Mouse (Mus musculus): ENCODE measurements around the gene Smoc2. TPM values are rescaled to one million over a fixed set of nuclear protein-coding genes. Genes with fewer than 3 reads are reported as not detected.

Gene Smoc2
- total RNA-seq, 2 experiments from 2014 or later = 27.6 to 33.3 TPM

- no peak for DNase-seq (ENCODE audit: low spot score in 2 of 2)
These were observed 121.7 kb downstream of the Smoc2 start for GRCm38 (mm10) chr17:14400960-14401359.

DNA sequence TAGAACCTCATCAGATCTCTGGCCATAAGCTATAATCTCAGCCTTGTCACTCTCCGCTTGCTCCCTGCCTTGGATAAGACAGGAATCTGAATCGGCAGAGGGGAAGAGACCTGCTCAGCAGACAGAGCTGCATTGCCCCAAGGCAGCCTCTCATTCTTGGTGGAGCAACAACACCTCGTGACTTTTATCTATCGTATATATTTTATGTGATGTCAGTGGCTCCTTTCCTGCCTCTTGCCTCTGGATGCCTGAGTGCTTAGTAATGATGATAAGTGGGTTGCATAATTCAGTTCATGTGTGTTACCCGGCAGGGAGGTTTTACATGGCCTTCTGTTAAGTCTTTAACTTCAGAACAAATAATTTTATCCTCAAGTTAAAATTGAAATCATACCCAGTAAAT lies 128.6 kb downstream of the Smoc2 start:
- DNase-seq (ENCODE audit: low spot score in 2 of 2) = no peak

- no peak for DNase-seq (ENCODE audit: low spot score in 2 of 2)
These were observed 133.2 kb downstream of the Smoc2 start for GRCm38 (mm10) chr17:14412460-14412859.

- DNase-seq (ENCODE audit: low spot score in 2 of 2) = no peak
These were observed 135.2 kb downstream of the Smoc2 start for GRCm38 (mm10) chr17:14414511-14414910.

DNA sequence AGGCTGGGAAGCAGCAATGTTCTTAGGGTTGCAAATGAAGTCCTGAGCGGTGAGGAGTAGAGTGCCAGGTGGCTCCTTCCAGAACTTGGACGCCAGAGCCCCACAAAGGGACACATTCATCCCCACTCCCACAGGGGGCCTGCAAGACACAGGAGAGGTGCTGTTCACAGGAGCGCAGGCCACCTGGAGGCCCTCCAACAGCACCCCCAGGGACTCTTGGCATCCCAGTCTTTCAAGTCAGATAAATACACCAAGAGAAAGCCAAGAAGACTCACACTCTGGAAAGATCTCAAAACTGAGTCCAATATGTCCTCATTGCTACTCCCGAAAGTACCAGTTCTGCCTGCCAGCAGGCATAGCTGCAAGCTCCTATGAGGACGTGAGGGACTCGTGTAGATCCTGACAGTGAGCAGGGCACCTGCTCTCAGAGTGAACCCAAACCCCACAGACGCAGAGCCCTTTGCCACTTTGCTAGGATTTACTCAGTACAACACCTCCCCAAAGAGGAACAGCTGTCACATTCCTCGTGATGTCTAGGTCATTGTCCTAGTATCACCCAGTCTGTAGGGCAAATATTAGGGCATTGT lies 141.2 kb downstream of the Smoc2 start:
- DNase-seq (ENCODE audit: low spot score in 2 of 2) = no peak

DNA sequence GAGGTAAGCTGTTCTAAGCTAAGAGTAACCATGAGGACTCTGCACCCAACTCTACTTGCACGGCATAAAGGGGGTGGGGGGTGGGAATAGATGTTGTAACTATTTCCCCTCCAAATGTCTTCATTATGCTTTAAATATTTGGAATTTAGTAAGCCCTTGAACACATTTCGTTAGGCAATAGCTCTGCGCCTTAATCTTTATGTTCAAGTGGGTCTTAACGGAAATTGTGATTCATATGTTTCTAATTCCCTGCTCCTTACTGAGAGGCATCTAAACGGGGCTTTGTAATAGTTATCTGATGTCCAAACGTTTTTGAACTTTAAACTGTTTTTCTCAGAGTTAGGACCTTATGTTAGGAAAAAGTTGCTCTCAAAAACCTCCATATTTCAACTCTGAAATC lies 147.2 kb downstream of the Smoc2 start:
- no peak for DNase-seq (ENCODE audit: low spot score in 2 of 2)

- DNase-seq (ENCODE audit: low spot score in 2 of 2) = no peak
These were observed 155.4 kb downstream of the Smoc2 start for GRCm38 (mm10) chr17:14434717-14435116.

GRCm38 (mm10) chr17:14445611-14446010 lies 166.3 kb downstream of the Smoc2 start:
- no peak for DNase-seq (ENCODE audit: low spot score in 2 of 2)

DNA sequence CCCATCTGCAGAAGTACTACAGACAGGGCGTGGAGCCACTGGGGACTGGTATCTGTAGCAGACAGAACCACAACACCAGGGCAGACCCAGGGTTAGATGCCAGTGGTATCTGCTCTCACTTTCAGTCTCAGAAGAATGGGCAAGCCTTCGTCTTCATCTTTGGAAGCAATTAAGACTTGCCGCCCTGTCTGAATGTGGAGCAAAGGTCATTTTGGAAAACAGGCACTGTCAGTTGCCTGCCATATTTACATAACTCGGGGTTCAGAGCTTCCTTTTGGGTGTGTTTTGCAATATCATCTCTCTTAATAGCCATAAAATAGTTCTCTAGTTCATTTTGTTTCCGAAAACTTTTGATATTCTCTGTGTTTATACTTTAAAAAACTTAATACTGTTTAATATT lies 168.0 kb downstream of the Smoc2 start:
- no peak for DNase-seq (ENCODE audit: low spot score in 2 of 2)

Other genes with a start within 250 kb of the Smoc2 start
- not detected for gene Gm7358, start 220.0 kb upstream of the Smoc2 start, total RNA-seq (2021)
- 1 to 10 TPM in 1 of 2 experiments, under 1 TPM in 1; 0.46 to 2.1 TPM for gene Dact2, start 75.2 kb upstream of the Smoc2 start, total RNA-seq (2021)

All from adrenal gland, adult 18-20 months (tissue).